Mouse (Mus musculus): ENCODE data around the gene Olfr16.

DNA sequence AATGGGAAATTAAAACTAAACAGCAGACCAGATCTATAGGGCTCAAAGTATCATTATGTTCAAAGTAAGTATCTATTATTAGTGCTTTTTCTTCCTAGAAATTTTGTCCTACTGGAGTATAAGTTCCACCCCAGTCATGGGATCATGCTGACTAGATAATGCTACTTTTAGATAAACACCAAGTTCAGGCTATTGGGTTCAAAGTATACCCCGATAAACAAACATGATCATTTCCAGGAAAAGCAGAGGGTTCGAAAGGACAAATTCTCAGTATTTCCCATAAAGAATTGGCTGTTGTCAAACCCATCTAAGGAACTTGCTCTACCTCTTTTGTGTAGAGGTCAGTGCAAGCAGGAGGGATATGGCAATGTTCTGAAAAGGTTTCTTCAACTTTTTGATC is 18.0 kb upstream of the Olfr16 start:
- TF ChIP-seq POLR2A (IDR thresholded peaks at IDR 0.05; ENCODE audit: borderline replicate concordance, extremely low read depth, insufficient read depth, insufficient read length, poor library complexity, severe bottlenecking): no peak
- TF ChIP-seq CTCF (IDR thresholded peaks at IDR 0.05; ENCODE audit: borderline replicate concordance, extremely low read depth, insufficient read depth, insufficient read length): no peak

Measured in brain, embryonic 14.5 days (tissue).